Mouse (Mus musculus) hindbrain, embryonic 11.5 days (tissue): Measurements from ENCODE around the gene Tram2. TPM values are rescaled to one million over a fixed set of nuclear protein-coding genes. Genes with fewer than 3 reads are reported as not detected.
A peak's percentile ranks its signal among the peaks of the same experiment; 100 is the strongest.

Experiments
- ATAC-seq: fragments of 200-750 bp; cut with Nextera tagmentation; 2 replicates; pipeline ENCODE4 v1.8.0; 2017; ENCODE audit warnings: mild to moderate bottlenecking, moderate TSS enrichment, moderate library complexity; ENCODE audit not compliant: low FRiP score
- DNase-seq: peaks from one replicate; pipeline ENCODE4 v3.0.0-alpha.2; 2015; ENCODE audit warnings: low spot score
- H3K27ac ChIP-seq: fragments of 300-500 bp; sonication (generic); 2 replicates; pipeline ENCODE4 v1.5.1; 2014; ENCODE audit warnings: mild to moderate bottlenecking, low read depth, low read length
- H3K27me3 ChIP-seq: fragments of 300-500 bp; sonication (generic); 2 replicates; pipeline ENCODE4 v1.6.1; 2014; ENCODE audit warnings: mild to moderate bottlenecking, low read length, moderate library complexity, mixed read lengths; ENCODE audit not compliant: control insufficient read depth, insufficient read depth
- H3K36me3 ChIP-seq: fragments of 300-500 bp; sonication (generic); 2 replicates; pipeline ENCODE4 v1.6.1; 2014; ENCODE audit warnings: mild to moderate bottlenecking, low read length, moderate library complexity, mixed read lengths; ENCODE audit not compliant: control insufficient read depth, insufficient read depth
- H3K4me1 ChIP-seq: fragments of 300-500 bp; sonication (generic); replicated peaks from 2 replicates; pipeline ENCODE4 v1.6.1; 2014; ENCODE audit warnings: low read length, mixed read lengths; ENCODE audit not compliant: control insufficient read depth, insufficient read depth
- H3K4me2 ChIP-seq: fragments of 300-500 bp; sonication (generic); replicated peaks from 2 replicates; pipeline ENCODE4 v1.6.1; 2014; ENCODE audit warnings: mild to moderate bottlenecking, low read depth, low read length
- H3K4me3 ChIP-seq: fragments of 300-500 bp; sonication (generic); 2 replicates; pipeline ENCODE4 v1.5.1; 2014; ENCODE audit warnings: low read depth, low read length
- H3K9ac ChIP-seq: fragments of 300-500 bp; sonication (generic); 2 replicates; pipeline ENCODE4 v1.6.1; 2014; ENCODE audit warnings: low read depth, low read length
- H3K9me3 ChIP-seq: fragments of 300-500 bp; sonication (generic); 2 replicates; pipeline ENCODE4 v1.6.1; 2016; ENCODE audit warnings: low read length; ENCODE audit not compliant: control insufficient read depth
- WGBS: fragments of 180-500 bp; shearing (Covaris S2); extraction: QIAGEN DNeasy Blood & Tissue Kit; methylation state at CpG from one replicate; pipeline ENCODE4 v1.1.7; 2014; 5-methylcytosine and 5-hydroxymethylcytosine counted together
- polyA plus RNA-seq: library from polyadenylated mRNA; unstranded; fragments of >200 nt; fragmentation: Nextera tagmentation; extraction: Ambion mirVana; gene quantifications from 2 replicates; pipeline ENCODE4 v1.2.1, GENCODE M21; 2014

Gene Tram2
- 6.2 and 6.6 TPM in 2 replicates for polyA plus RNA-seq

DNA sequence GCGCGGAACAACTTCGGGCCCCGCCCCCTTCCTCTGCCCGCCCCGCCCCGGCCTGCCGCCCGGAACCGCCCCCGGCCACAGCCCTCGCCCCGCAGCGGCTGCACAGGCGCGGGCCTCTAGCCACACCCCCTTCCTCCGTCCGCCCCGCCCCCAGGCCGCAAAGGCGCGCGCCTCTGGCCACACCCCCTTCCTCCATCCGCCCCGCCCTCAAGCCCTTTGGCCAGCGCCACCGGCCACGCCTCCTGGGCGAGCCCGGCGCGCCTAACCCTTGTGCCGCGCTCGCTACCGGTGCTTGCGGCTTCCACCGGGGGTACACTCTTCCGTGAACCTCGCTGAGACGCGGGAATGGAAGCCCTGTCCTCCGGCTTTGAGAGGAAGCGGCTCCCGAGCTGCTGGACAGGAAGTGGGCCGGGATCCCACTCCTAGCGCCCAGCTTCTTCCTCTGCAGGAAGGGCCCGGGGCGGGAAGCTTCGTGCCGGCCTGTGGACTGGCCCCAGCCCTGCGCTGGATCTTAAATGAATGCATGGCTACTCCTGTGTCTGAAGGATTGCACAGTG is at the start of gene Tram2:
TSS of gene Tram2 (minus strand) at position 13 of the 557 bp plus-strand sequence.
- peak within 1 kb of the TSS; percentile 61 for H3K4me3 ChIP-seq

DNA sequence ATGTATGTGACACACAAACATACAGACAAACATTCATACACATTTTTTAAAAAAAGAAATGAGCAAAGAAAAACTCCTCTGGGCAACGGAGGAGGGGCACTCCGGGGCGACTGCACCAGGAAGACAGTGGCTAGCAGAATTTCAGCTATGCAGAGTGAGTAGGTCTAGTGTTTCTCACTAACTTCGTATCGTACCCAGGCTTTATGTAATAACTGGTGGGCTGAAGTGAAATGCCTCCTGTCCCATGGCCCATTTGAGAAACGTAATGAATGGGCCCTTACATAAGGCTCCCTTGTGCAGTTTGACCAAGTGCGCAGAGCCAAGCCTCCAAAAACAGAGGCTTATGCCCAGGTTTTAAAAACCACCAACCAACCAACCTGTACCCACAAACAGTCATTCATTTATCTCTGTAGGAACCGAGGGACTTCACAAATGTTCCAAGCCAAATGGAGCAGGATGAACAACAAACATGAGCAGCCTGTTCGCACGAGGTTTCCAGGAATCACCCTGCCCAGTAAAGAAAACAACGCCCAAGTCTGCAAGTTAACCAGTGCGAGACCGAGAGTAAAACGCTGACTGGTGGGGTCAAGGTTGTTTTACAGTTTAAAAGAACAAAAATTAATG is 45.8 kb upstream of the Tram2 start:
- no peak for ATAC-seq
- 82% methylated on average over 14 of the region's 14 CpGs for WGBS
- H3K27ac ChIP-seq, result no peak overlapping the region

More for the DNA sequence above, at the start of gene Tram2:
- Histone ChIP-seq H3K27ac (peak within 1 kb of the TSS; percentile 77), H3K36me3 (no peaks in the 10 kb centered on the region), H3K9ac (peak within 1 kb of the TSS; percentile 73), H3K9me3 (no peaks in the 10 kb centered on the region), H3K27me3 (no peaks in the 10 kb centered on the region), H3K4me2 (peak within 1 kb of the TSS; percentile 66), H3K4me1 (peaks cover 8% of the 10 kb centered on the region)
- peak; percentile 94 for ATAC-seq
- 0% methylated on average over 40 of the region's 52 CpGs for WGBS
- peak; percentile 93 for DNase-seq

DNA sequence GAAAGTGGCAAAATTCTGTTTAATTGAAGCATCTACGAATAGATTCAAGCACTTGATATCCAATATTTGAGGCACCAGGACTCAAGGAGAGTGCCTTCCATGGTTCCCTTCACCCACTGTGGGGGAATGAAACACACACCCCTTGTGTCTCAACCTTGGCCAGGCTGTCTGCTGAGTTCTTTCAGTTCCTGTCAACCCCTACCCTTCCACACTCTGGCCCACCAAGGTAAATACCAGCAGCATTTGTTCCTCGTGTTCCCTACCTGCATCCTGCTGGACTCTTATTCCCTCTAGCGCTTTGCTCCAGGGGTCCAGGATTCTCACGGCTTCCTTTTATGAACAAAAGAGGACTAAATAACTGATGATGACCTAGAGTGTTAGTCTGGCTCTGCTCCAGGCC is 24.8 kb upstream of the Tram2 start:
- H3K27me3 ChIP-seq, result no peaks in the 10 kb centered on the region
- no peak for DNase-seq
- WGBS, result 90% methylated on average over 4 of the region's 4 CpGs

More for the DNA sequence above, 45.8 kb upstream of the Tram2 start:
- H3K27me3 ChIP-seq, result no peaks in the 10 kb centered on the region
- H3K36me3 ChIP-seq, result no peaks in the 10 kb centered on the region
- no peaks in the 10 kb centered on the region for H3K9me3 ChIP-seq
- no peaks in the 10 kb centered on the region for H3K4me1 ChIP-seq
- H3K4me2 ChIP-seq, result no peak overlapping the region
- H3K9ac ChIP-seq, result no peak overlapping the region
- no peak overlapping the region for H3K4me3 ChIP-seq
- DNase-seq, result no peak

DNA sequence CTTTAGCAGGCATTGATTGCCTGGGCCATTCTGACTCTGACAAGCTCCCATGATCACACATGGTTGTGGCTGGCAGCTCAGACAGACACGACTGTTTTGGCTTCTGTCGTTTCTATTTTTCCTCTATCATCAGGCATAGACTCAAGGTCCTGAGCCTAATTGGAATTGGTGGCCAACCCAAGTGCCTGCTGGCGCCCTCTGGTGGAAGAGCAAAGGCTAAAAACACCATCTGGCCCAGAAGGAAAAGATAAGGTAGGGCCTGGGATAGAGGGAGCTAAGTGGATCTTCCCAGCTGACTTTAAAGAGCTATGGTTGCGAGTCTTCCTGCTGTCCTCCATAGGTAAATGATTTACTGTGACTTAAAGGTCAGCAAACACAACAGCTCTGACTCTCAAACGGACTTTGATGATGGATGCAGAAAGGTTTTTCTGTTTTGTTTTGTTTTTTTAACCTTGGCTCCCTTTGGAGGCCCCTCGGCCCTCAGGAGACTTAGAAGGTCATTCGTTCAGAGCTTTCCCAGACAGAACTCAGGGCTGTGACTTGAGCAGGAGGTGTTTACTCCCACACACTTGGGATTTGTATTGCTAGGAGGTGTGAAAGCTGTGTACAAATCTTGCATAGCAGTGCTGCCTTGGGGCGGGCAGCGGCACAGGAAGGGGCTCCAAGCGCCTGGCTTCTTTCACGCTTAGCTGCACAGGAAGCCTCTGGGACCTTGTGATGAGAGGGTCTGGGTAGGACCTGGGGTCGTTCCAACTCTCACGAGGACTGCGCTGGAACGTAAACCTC is 22.4 kb upstream of the Tram2 start:
- Histone ChIP-seq H3K9ac (no peak overlapping the region), H3K4me2 (no peak overlapping the region), H3K4me1 (no peaks in the 10 kb centered on the region), H3K27ac (no peak overlapping the region), H3K27me3 (no peaks in the 10 kb centered on the region), H3K36me3 (no peaks in the 10 kb centered on the region), H3K9me3 (no peaks in the 10 kb centered on the region), H3K4me3 (no peak overlapping the region)
- DNase-seq (peak; percentile 50), ATAC-seq (no peak)
- WGBS, result 47% methylated on average over 15 of the region's 15 CpGs

More for the DNA sequence above, 24.8 kb upstream of the Tram2 start:
- Histone ChIP-seq H3K9ac (no peak overlapping the region), H3K4me1 (no peaks in the 10 kb centered on the region), H3K9me3 (no peaks in the 10 kb centered on the region), H3K27ac (no peak overlapping the region), H3K36me3 (no peaks in the 10 kb centered on the region), H3K4me3 (no peak overlapping the region), H3K4me2 (no peak overlapping the region)
- no peak for ATAC-seq

DNA sequence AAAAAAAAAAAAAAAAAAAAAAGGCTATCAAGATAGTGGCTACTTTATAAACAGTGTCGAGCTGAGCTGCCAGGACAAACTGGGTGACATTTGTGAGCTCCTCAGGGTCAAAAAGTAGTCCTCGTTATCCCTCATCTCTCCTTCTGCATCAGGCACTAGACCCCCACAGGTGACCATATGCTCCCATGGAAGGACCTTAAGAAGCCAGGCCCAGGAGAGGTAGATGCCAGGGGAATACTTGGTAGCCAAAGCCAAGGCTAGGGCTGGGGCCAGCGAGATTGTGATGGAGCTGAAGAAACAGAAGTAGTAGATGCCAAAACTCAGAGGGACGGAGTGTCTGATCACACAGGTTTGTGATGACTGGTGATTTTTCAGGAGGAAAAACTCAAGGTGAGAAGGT is 21.7 kb upstream of the Tram2 start:
- no peaks in the 10 kb centered on the region for H3K4me1 ChIP-seq
- DNase-seq (no peak), ATAC-seq (no peak)
- WGBS, result 84% methylated on average over 4 of the region's 4 CpGs
- H3K9ac ChIP-seq, result no peak overlapping the region
- no peaks in the 10 kb centered on the region for H3K36me3 ChIP-seq
- H3K27ac ChIP-seq, result no peak overlapping the region
- H3K27me3 ChIP-seq, result no peaks in the 10 kb centered on the region
- H3K4me2 ChIP-seq, result no peak overlapping the region
- no peak overlapping the region for H3K4me3 ChIP-seq
- H3K9me3 ChIP-seq, result no peaks in the 10 kb centered on the region

DNA sequence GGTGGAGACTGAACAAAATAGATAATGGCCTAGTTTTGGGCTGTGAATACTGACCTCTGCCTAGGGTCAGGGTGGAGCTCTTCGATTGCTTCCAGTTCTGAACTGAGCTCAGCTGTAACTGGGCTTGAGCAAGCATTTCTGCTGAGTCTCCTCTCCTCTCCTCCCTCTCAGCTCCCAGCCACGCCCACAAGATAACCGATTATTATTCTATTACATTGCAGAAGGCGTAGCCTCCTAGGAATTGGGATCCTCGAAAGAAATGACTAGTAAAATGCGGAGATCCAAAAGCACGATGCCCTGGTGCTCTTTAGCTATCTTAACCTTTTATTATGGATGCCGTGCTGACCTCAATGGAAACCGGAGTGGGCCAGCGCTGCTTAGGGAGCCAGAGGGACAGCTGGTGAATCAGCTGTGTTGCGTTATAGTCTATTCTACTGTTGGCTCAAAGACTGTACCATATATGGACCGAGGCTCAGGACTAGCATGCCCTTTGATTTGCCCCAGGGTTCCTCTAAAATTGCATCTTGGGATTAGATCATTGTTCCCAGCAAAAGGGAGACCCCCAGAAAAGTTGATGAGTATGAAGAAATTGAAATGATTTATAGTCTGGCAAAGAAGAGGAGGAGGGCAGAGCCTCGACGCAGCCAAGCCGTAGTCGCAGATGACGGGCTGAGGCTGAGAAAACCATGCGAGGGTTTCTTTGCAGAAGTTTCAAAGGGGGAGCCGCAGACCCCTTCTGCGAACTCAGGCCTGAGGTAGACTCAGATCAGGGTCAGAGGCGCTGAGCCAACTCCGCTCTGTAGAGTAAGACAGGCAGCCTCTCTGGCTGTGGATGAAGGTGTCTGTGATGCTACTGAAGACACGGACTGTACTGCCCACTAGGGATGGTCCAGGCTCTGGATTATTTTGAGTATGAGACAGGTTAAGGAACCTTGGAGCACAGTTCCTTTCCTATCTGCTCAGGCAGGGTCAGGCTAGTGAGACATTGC is 18.3 kb upstream of the Tram2 start:
- Histone ChIP-seq H3K9ac (no peak overlapping the region), H3K27ac (no peak overlapping the region), H3K4me1 (no peaks in the 10 kb centered on the region), H3K4me3 (no peak overlapping the region), H3K4me2 (no peak overlapping the region), H3K27me3 (no peaks in the 10 kb centered on the region), H3K9me3 (no peaks in the 10 kb centered on the region), H3K36me3 (no peaks in the 10 kb centered on the region)
- no peak for ATAC-seq
- no peak for DNase-seq
- 88% methylated on average over 23 of the region's 23 CpGs for WGBS

DNA sequence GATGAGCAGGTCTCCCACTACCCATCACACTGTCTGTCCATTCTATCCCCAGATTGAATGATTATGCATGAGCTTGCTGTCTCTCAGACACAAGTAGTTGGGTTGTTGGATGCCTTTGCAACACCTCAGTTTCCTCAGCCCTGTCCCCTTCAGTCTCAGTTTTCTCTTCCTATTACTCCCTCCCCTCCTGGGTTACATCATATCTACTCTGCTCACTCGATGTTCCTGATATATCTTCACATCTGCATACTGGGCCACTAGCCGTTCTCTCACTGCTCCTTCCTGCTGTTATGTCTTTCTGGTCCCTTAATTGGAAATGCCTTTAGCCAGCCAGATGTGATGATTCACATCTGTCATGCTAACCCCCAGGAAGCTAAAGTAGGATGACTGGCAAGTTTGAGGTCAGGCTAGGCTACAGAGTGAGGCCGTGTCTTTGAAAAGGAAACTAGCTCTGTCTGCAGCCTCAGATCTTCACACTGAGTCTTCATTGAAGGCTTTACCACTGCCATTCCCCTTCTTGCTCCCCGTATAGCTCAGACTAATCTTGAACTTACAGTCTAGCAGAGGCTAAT is 15.7 kb upstream of the Tram2 start:
- Histone ChIP-seq H3K4me1 (no peaks in the 10 kb centered on the region), H3K9me3 (no peaks in the 10 kb centered on the region), H3K27me3 (no peaks in the 10 kb centered on the region), H3K27ac (no peak overlapping the region), H3K36me3 (no peaks in the 10 kb centered on the region), H3K4me3 (no peak overlapping the region), H3K4me2 (no peak overlapping the region), H3K9ac (no peak overlapping the region)
- 80% methylated on average over 4 of the region's 4 CpGs for WGBS
- no peak for ATAC-seq
- DNase-seq, result no peak

DNA sequence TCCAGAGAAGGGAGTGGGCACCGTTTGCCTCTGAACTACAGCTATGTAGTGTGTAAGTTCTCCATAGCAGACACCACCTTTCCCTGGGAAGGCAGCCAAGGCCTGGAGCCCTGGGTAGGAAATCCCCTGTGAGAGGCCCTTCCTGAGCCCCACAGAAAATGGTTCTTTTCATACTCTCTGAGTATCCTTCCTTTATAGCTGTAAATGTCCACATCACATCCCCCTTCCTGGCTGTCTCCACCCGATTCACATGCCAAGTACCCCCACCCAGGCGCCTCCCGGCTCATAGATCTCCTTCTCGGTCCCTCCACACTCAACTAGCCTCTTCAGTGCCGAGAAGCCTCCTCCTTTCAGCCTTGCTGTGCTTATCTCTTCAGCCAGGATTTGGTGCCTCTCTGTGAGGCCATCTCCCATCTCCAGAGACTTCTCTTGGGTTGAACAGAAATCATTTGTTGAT is 10.7 kb upstream of the Tram2 start:
- 87% methylated on average over 6 of the region's 6 CpGs for WGBS

More for the DNA sequence above, 10.7 kb upstream of the Tram2 start:
- no peaks in the 10 kb centered on the region for H3K9me3 ChIP-seq
- no peaks in the 10 kb centered on the region for H3K27me3 ChIP-seq
- no peak overlapping the region for H3K27ac ChIP-seq
- H3K9ac ChIP-seq, result no peak overlapping the region
- H3K4me3 ChIP-seq, result no peak overlapping the region
- no peaks in the 10 kb centered on the region for H3K4me1 ChIP-seq
- DNase-seq (no peak), ATAC-seq (no peak)
- H3K4me2 ChIP-seq, result no peak overlapping the region
- no peaks in the 10 kb centered on the region for H3K36me3 ChIP-seq
